Mouse (Mus musculus) T-helper 2 cell (primary cell): ENCODE results near the gene Hsd11b1.
"Not testable (repeated sequence)": the region's sequence is repeated elsewhere in the genome, so short reads cannot be mapped to it uniquely, and the experiment has no call there.

Experiments
- in situ Hi-C: fragments of 300-600 bp; cut with MboI, MseI; formaldehyde crosslinking; loops from one replicate; pipeline ENCODE4 v1.15.1; 2025; ENCODE audit warnings: high pct_unique_total_duplicates

The Hsd11b1 gene

GRCm38 (mm10) chr1:193263955-193264598 is at the start of gene Hsd11b1:
Gene Hsd11b1, minus strand, starts transcription at chr1:193264075.
- in situ Hi-C loops = no loop called here

- in situ Hi-C loops = no loop called here
These were observed 47.7 kb upstream of the Hsd11b1 start for GRCm38 (mm10) chr1:193311596-193311995.

DNA sequence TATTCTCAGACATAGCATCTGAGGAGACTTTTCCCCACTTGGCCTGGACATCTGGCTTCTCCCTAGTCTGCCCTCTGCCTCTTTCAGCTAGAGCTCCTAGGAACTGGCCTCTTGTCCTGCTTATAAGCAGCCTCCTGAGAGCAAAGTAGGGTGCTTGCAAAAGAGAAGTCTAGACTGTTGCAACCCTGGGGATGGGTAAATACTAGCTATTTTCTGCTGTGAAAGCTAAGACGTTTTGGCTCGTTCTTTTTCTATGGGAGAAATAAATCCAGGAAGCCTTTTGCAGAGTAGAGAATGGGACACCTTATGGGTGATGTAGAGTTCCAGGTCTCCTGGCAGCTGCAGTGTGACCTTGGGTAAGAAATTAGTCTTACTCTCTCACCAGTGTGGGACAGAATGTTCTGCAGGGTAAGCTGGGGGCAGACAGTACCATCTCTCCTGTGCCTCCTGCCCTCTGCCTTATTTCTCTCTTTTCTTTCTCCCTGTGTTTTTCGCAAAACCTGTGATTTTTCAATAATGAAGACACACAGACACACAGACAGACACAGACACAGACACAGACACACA is 46.7 kb upstream of the Hsd11b1 start:
- in situ Hi-C loops = no loop called here

GRCm38 (mm10) chr1:193309785-193310518 is 46.1 kb upstream of the Hsd11b1 start:
- in situ Hi-C loops = no loop called here

DNA sequence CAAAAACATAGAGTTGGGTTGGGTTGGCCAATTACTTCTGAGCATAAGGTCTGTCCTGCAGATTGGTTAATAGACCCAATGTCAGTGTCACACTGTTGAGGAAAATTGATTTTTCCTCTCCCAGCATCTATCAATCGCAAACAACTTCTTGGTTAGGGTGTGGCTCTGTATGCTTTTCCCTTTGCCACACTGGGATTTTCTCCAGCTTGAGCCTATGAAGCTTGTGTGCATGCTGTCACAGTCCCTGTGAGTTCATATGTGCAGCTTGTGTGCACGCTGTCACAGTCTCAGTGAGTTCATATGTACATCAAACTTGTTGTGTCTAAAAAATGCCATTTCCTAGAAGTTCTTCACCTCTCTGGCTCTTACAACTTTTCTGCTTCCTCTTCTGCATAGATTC is 43.0 kb upstream of the Hsd11b1 start:
- in situ Hi-C loops = no loop called here

GRCm38 (mm10) chr1:193305386-193305785 is 41.5 kb upstream of the Hsd11b1 start:
- in situ Hi-C loops = no loop called here

DNA sequence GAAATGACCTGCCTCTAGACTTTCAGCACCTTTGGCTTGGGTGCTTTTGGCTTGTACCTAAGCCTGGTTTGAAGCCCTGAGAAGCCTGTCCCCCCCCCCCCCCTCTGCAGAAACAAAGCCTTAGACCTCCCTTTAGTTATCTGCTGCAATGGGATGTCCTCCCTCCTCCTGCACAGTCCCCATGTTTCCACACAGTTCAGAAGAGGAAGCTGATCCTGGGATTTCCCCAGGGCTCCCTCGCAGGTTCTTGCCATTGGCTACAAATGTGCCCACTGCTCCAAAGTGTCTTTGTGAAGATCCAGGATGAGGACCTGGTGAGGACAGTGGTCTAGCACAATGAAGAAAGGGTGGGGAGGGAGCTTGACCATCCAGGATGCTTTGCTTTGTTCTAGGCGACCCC is 39.2 kb upstream of the Hsd11b1 start:
- in situ Hi-C loops = no loop called here

DNA sequence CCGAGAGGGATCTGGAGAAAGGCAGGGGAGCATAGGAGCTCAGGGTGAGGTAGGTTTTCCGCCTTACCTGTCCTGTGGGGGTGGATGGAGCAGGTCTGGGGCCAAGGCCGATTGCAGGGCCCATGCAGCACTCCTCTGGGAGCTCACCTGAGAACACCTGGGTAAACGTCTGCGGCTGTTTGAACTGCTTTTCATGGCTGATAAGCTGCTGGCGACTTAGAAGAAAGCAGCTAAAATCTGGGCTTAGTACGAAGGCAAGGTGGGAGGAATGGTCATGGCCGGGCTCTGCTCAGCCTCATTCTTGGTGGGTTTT is 38.2 kb upstream of the Hsd11b1 start:
- in situ Hi-C loops = no loop called here

- in situ Hi-C loops = no loop called here
These were observed 37.6 kb upstream of the Hsd11b1 start for GRCm38 (mm10) chr1:193301216-193302092.

- in situ Hi-C loops = no loop called here
These were observed 36.1 kb upstream of the Hsd11b1 start for GRCm38 (mm10) chr1:193299995-193300394.

DNA sequence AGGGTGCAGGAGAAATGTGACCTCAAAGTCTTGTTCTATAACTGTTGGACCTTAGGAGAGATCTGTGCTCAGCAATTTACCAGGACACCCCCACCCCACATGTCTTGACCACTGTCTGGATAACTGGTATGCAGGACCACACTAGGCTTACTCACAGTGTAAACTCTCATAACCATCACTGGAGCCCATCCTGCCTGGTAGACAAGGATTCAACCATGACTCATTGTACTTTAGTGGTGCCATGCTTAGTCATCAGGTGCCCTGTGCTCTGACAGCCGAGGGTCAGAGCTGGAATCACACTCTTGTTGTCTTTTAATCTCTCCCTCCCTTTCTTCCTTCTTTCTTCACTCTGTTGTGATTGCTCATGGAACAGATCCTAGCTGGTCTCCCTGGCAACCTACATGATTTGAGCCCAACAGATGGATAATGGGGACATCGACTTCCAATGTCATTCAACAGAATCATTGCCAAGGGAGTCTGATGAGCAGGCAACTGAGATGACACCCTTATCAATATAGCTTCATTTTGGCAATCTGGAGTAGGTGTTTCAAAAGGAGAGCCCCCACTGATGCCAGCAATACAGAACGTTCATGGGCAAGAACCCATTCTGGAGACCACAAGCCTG is 34.4 kb upstream of the Hsd11b1 start:
- in situ Hi-C loops = no loop called here

DNA sequence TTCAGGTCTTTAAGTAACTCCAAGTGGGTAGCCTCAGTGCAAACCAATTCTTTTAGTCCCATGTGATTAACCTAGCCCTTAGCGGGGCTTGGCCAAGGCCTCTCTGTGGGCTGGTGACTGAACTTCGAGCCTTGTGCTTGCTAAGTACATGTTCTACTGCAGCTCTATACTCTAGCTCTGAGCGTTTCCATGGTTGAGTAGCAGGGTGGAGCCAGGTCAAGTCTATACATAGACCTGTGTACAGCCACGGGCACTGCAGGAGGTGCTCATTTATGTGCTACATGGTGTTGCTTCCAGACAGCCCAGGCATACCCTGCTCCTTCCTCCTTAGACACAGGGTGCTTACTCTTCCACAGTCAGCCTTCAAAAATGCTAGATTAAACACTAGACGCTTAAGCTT is 32.0 kb upstream of the Hsd11b1 start:
- in situ Hi-C loops = no loop called here

DNA sequence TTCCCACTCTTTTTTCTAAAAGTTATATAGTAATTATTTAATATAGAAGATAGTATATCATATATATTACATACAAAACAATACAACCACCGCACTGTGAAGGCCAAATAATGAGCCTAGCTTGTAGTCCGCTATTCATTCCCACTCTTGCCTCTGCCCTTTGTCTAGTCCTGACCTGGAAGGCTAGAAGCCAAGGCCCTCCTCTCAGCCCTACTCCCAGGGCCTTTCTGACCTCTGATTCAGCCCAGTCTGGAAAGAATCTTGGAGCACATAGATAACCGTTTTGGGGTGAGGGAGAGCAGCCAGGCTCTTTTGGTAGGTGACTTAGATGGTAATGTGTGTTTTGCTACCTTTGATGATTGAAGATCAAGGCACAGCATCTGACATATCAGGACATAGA is 30.1 kb upstream of the Hsd11b1 start:
- in situ Hi-C loops = no loop called here

- in situ Hi-C loops = no loop called here
These were observed 29.2 kb upstream of the Hsd11b1 start for GRCm38 (mm10) chr1:193293039-193293438.

- in situ Hi-C loops = no loop called here
These were observed 26.8 kb upstream of the Hsd11b1 start for GRCm38 (mm10) chr1:193290686-193291085.

DNA sequence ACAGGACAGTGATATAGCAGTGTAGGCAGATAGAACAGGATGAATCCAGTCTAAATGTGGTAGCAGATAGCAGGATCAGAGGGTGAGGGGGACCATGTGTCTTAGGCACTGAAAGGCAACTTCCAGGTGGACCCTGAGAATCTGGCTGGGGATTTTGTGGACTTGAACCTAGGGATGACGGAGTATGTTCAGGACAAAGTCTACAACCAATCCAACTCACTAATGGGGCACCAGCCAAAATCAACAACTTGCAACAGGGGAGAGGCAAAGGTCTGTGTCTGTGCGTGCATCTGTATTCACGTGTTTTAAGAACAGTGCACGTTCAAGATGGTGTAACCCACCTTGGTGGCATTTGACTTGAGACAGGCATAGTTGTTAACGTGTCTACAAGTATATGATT is 26.0 kb upstream of the Hsd11b1 start:
- in situ Hi-C loops = no loop called here

- in situ Hi-C loops = no loop called here
These were observed 25.2 kb upstream of the Hsd11b1 start for GRCm38 (mm10) chr1:193289076-193289475.

GRCm38 (mm10) chr1:193287578-193287977 is 23.7 kb upstream of the Hsd11b1 start:
- in situ Hi-C loops = no loop called here

DNA sequence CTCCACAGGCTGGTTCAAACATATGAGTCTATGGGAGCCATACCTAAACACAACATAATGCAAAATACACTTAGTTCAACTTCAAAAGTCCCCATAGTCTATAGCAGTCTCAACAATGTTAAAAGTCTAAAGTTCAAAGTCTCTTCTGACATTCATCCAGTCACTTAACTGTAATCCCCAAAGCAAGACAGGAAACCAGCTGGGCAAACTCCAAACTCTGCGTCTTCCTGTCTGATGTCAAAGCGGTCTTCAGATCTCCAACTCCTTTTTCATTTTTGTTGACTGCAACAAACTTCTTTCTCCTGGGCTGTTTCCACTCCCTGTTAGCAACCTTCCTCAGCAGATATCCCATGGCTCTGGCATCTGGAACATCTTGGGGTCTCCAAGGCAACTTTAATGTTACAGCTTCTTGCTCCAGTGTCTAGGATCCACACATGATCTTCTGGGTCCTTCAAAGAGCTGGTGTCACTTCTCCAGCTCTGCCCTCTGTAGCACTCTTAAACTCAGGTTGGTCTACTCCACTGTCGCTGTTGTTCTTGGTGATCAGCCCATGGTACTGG is 22.0 kb upstream of the Hsd11b1 start:
- in situ Hi-C loops = not testable (repeated sequence)

- in situ Hi-C loops = no loop called here
These were observed 20.4 kb upstream of the Hsd11b1 start for GRCm38 (mm10) chr1:193284228-193284779.

GRCm38 (mm10) chr1:193281344-193281743 is 17.5 kb upstream of the Hsd11b1 start:
- in situ Hi-C loops = no loop called here
